Mouse (Mus musculus) CD4-positive, CD25-positive, alpha-beta regulatory T cell, adult 9 weeks (primary cell): ENCODE results near the gene Gm28230. TPM values are rescaled to one million over a fixed set of nuclear protein-coding genes. Genes with fewer than 3 reads are reported as not detected.

Source experiments
- polyA plus RNA-seq: library from polyadenylated mRNA; unstranded; fragments of 100-300 nt; shearing (Covaris generic); gene quantifications from one replicate; pipeline ENCODE4 v1.2.1, GENCODE M21; 2017

Gm28230 gene
- not detected for polyA plus RNA-seq

GRCm38 (mm10) chr2:74726551-74726950, at the start of gene Gm28230:
Gene Gm28230 (plus strand): TSS chr2:74726728.

GRCm38 (mm10) chr2:74678891-74679595, 47.5 kb upstream of the Gm28230 start, which contains the start of gene Hoxd11:
Gene Hoxd11 (plus strand): TSS chr2:74679557.

GRCm38 (mm10) chr2:74691022-74691951, 35.2 kb upstream of the Gm28230 start, which contains the start of gene Hoxd10:
Gene Hoxd10 (plus strand): TSS chr2:74691924.

GRCm38 (mm10) chr2:74697567-74698121, 28.9 kb upstream of the Gm28230 start, which contains the start of gene Hoxd9:
Gene Hoxd9 (plus strand): TSS chr2:74697727.

DNA sequence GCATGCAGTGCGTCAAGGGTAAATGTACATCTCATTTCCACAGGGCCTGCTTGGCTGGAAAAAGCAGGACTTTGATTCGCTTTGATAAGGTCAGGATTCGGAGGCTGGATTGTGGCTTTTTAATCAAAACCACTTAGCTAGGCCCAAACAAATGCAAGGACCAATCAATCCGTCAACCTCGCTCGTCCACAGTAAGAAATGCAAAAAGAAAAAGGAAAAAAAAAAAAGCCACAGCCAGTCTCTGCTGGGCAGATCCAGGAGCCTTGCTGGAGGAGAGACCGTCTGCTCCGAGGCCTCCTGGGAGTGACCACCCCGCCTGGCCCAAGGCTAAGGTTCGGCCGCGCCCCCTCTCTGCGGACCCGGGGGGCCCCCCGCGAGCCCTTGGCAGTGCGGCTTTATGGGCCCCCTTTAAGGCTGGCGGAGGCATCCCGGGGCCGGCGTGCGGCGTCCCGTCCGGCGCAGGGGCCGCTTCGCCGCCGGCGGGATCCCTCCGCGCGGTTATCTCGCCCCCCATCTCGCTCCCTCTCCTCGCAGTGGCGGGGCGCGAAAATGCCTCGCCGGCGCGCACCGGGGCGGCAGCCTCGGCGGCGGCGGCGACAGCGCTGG, 22.0 kb upstream of the Gm28230 start, which contains the start of gene Hoxd8:
Gene Hoxd8 (plus strand): TSS at position 223 of the 606 bp plus-strand sequence.

DNA sequence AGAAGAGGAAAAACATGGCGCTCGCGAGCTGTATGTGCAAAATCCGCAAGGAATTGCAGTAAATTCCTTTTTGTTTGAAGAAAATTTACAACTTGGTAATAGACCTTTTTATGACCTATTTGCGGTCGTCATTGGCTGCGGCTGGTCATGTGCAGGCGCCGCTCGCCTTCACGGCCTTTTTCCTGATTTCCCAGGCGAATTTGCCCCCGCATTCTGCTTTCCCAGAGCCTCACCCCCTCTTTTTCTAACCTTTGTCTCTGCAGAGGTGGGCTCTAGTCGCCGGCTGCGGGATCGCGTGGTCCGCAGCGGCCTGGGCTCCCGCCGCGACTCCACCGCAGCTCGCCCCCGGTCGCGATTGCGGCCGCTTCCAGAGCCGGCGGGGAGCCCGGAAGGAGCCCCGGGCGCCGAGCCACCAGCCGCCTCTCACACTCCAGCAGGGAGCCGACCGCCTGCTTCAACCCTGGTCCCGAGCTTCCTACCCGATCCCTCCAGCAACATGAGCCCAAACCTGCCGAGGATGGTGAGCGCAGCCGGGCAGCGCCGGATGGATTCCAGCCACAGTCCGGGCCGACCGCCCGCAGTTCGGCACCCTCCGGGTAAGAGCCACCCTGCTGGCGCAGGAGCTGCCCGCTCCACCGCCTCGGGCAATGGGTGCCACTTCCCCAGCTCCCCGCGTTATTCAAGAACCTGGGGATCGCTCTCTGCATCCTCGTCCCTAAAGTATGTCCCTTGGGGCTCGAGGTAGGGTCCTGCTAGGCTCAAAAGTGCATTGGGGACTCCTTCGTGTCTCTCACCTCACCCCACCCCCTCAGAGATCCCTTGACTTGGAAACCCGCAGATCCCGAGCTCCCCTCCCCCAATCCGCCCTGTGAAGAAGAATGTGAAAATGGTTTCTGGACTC, 14.6 kb upstream of the Gm28230 start, which contains the start of the genes Hoxd3 and Hoxd4:
Gene Hoxd3 (plus strand): TSS at position 207 of the 901 bp plus-strand sequence.
Gene Hoxd4 (plus strand): TSS at position 209 of the 901 bp plus-strand sequence.

GRCm38 (mm10) chr2:74762522-74763244, 36.2 kb downstream of the Gm28230 start, which contains the start of gene Hoxd1:
Gene Hoxd1 (plus strand): TSS chr2:74762980.

Other genes starting within 250 kb of the Gm28230 start
- 23.7 TPM for gene Lnpk, start 147.3 kb upstream of the Gm28230 start, polyA plus RNA-seq
- not detected for gene Evx2, start 67.2 kb upstream of the Gm28230 start, polyA plus RNA-seq
- gene Hoxd13, start 58.4 kb upstream of the Gm28230 start, polyA plus RNA-seq: not detected
- not detected for gene Hoxd12, start 51.7 kb upstream of the Gm28230 start, polyA plus RNA-seq
- not detected for gene Hoxd11, start 47.2 kb upstream of the Gm28230 start, polyA plus RNA-seq
- gene Hoxd10, start 34.8 kb upstream of the Gm28230 start, polyA plus RNA-seq: not detected
- not detected for gene Hoxd9, start 29.0 kb upstream of the Gm28230 start, polyA plus RNA-seq
- not detected for gene Hoxd8, start 22.1 kb upstream of the Gm28230 start, polyA plus RNA-seq
- not detected for gene Hoxd3, start 14.8 kb upstream of the Gm28230 start, polyA plus RNA-seq
- gene Hoxd4, start 14.8 kb upstream of the Gm28230 start, polyA plus RNA-seq: not detected
- gene Hoxd1, start 36.3 kb downstream of the Gm28230 start, polyA plus RNA-seq: not detected
- 11.6 TPM for gene Mtx2, start 99.1 kb downstream of the Gm28230 start, polyA plus RNA-seq